Mouse (Mus musculus) stomach, postnatal 0 days (tissue): ENCODE data around the gene Eif2b4. TPM values are rescaled to one million over a fixed set of nuclear protein-coding genes. Genes with fewer than 3 reads are reported as not detected.
A peak's percentile ranks its signal among the peaks of the same experiment; 100 is the strongest.

Experiments
- ATAC-seq: fragments of 200-750 bp; cut with Nextera tagmentation; 2 replicates; pipeline ENCODE4 v1.8.0; 2017; ENCODE audit not compliant: low FRiP score, low TSS enrichment
- DNase-seq: peaks from one replicate; pipeline ENCODE4 v3.0.0-alpha.2; 2016; ENCODE audit warnings: low spot score
- H3K27ac ChIP-seq: fragments of 300-500 bp; sonication (generic); replicated peaks from 2 replicates; pipeline ENCODE4 v1.5.1; 2014; ENCODE audit warnings: mild to moderate bottlenecking, control low read depth
- H3K27me3 ChIP-seq: fragments of 300-500 bp; sonication (generic); 2 replicates; pipeline ENCODE4 v1.6.1; 2014; ENCODE audit warnings: low read length; ENCODE audit not compliant: control insufficient read depth, insufficient read depth
- H3K36me3 ChIP-seq: fragments of 300-500 bp; sonication (generic); 2 replicates; pipeline ENCODE4 v1.6.1; 2014; ENCODE audit warnings: low read length, mixed read lengths; ENCODE audit not compliant: control insufficient read depth, insufficient read depth
- H3K4me1 ChIP-seq: fragments of 300-500 bp; sonication (generic); replicated peaks from 2 replicates; pipeline ENCODE4 v1.6.1; 2014; ENCODE audit warnings: antibody characterized with exemption; ENCODE audit not compliant: control insufficient read depth, insufficient read depth
- H3K4me2 ChIP-seq: fragments of 300-500 bp; sonication (generic); replicated peaks from 2 replicates; pipeline ENCODE4 v1.6.1; 2014; ENCODE audit warnings: low read depth, mild to moderate bottlenecking, control low read depth, moderate library complexity
- H3K4me3 ChIP-seq: fragments of 300-500 bp; sonication (generic); 2 replicates; pipeline ENCODE4 v1.5.1; 2014; ENCODE audit warnings: low read depth, low read length, control low read depth
- H3K9ac ChIP-seq: fragments of 300-500 bp; sonication (generic); 2 replicates; pipeline ENCODE4 v1.6.1; 2014; ENCODE audit warnings: mild to moderate bottlenecking, low read length, control low read depth, mixed read lengths
- H3K9me3 ChIP-seq: fragments of 300-500 bp; sonication (generic); 2 replicates; pipeline ENCODE4 v1.6.1; 2016; ENCODE audit warnings: low read length; ENCODE audit not compliant: control insufficient read depth
- CTCF ChIP-seq: IDR thresholded peaks from 2 replicates; pipeline ENCODE4 v1.5.1; 2016; ENCODE audit warnings: antibody characterized with exemption, low read depth, mild to moderate bottlenecking, moderate library complexity
- EP300 ChIP-seq: optimal IDR thresholded peaks from 2 replicates; pipeline ENCODE3; 2016; ENCODE audit warnings: antibody characterized with exemption
- WGBS: fragments of 180-500 bp; shearing (Covaris S2); extraction: QIAGEN DNeasy Blood & Tissue Kit; methylation state at CpG from one replicate; pipeline ENCODE4 v1.1.7; 2014; 5-methylcytosine and 5-hydroxymethylcytosine counted together
- polyA plus RNA-seq: library from polyadenylated mRNA; unstranded; fragments of >200 nt; fragmentation: Nextera tagmentation; extraction: Ambion mirVana; gene quantifications from 2 replicates; pipeline ENCODE4 v1.2.1, GENCODE M21; 2015

Eif2b4 gene
- polyA plus RNA-seq, 1 experiment from 2014 or later, result 44.2 TPM

DNA sequence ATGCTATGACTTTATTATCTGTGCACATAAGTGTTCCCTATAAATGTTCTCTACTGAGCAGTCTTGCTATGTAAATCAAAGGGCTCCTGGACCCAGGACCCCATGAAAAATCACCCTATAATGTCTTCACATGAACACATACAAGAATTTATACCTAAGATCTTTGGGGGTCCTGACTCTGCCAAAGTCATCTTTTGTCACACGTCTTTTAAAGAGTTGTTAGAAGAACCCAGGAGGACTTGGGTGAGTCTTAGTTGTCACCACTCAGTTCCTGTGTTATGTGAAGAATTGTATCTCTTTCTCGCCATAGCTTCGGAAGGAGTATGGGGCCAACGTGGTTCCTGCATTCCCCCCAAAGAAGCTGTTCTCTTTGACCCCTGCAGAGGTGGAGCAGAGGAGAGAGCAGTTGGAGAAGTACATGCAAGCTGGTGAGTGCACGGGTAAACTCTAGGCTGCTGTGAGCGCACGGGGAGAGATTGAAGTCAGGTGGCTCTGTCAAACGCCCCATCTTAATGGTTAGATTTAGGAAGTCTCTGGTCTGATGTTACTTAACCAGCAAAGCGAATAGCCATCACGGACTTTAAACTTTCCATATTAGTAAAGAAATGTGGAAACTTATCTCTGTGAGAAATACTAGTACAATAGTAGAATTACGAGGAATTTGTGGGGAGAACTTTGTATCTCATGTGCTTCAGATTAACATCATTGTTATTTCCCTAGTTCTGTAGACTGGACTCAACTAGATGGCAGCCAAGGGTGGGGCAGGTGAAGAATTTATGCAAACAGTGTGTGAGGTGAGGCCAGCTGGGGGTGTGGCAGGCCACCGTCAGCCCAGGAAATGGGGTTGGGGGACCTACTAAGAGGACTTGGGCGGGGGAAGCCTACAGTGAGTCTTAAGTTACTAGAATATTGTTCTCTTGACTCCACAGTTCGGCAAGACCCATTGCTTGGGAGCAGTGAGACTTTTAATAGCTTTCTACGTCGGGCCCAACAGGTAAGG, 1.6 kb upstream of the Eif2b4 start:
- H3K9ac ChIP-seq, result no peak overlapping the region
- 82% methylated on average over 16 of the region's 16 CpGs for WGBS
- 0 out of 2 replicates have a peak, but pooled peaks cover 3% of the 10 kb centered on the region for H3K4me1 ChIP-seq
- H3K4me3 ChIP-seq, result no peak overlapping the region
- no peak overlapping the region; the same call in 1 of the 2 replicates for H3K27ac ChIP-seq
- ATAC-seq (no peak), DNase-seq (peak; percentile 60)
- no peak for TF ChIP-seq CTCF
- TF ChIP-seq EP300, result no peak
- H3K27me3 ChIP-seq, result no peaks in the 10 kb centered on the region
- peaks cover 44% of the 10 kb centered on the region for H3K36me3 ChIP-seq
- H3K4me2 ChIP-seq, result no peak overlapping the region
- H3K9me3 ChIP-seq, result no peaks in the 10 kb centered on the region

- ATAC-seq (no peak), DNase-seq (no peak)
- TF ChIP-seq EP300, result no peak
- TF ChIP-seq CTCF, result no peak
- no peaks in the 10 kb centered on the region for H3K27me3 ChIP-seq
- H3K9ac ChIP-seq, result peak overlapping the region; percentile 87
- no peaks in the 10 kb centered on the region for H3K9me3 ChIP-seq
- peak overlapping the region; percentile 76 for H3K4me2 ChIP-seq
- H3K36me3 ChIP-seq, result peaks cover 36% of the 10 kb centered on the region
- peak overlapping the region; percentile 87 for H3K4me3 ChIP-seq
- 0 out of 2 replicates have a peak, but pooled peaks cover 3% of the 10 kb centered on the region for H3K4me1 ChIP-seq
- WGBS, result 9% methylated on average over 25 of the region's 25 CpGs
- H3K27ac ChIP-seq, result peak overlapping the region; percentile 93
Observed at GRCm38 (mm10) chr5:31193631-31194281, 526 bp upstream of the Eif2b4 start.

DNA sequence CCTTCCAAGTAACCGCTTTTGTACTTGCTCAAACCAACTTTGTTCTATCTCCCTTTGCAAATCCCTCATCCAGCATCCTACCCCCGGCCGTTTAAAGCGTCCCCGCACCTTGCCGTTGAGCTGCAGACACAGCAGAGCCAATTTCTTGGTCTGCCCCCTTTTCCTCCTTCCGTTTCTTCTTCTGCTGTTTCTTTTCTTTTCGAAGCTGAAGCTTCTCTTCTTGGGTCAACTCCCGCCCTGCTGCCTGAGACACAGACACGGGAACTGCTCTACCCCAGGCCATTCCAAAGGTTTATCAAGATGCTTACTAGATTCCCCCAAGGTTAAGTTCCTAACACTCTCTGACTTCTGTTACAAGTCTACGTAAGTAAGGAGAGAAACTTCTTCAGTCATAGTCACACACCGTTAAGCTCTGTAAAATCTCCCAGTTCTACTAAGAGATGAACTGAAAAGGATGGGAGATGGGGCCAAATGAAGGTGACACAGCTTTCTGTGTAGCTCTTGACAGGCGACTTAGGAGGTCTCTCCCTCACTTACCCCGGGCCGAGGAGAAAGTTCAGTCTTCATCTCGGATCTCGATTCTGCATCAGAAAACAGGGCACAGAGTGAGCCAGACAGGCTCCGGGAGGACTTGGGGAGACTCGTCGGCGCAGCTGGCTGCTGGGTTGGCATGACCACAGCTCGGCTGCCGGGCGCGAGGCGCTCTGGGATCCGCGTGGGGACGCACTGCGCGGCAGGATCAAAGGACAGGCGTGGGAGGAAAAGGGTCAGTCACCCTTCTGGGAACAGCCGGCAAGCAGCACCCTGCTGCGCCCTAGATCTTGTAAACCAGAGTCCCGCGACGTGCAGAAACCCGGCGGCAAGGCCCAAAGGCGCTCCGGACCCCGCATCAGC, 938 bp downstream of the Eif2b4 start:
- peak overlapping the region; percentile 80 for H3K4me2 ChIP-seq
- peak overlapping the region; percentile 87 for H3K4me3 ChIP-seq
- peak overlapping the region; percentile 88 for H3K27ac ChIP-seq
- peaks cover 36% of the 10 kb centered on the region for H3K36me3 ChIP-seq
- DNase-seq (peak; percentile 93), ATAC-seq (peak; percentile 79)
- 10% methylated on average over 42 of the region's 42 CpGs for WGBS
- H3K9me3 ChIP-seq, result no peaks in the 10 kb centered on the region
- H3K27me3 ChIP-seq, result no peaks in the 10 kb centered on the region
- H3K4me1 ChIP-seq, result 0 out of 2 replicates have a peak, but pooled peaks cover 3% of the 10 kb centered on the region
- no peak for TF ChIP-seq EP300
- no peak for TF ChIP-seq CTCF
- H3K9ac ChIP-seq, result peak overlapping the region; percentile 82

DNA sequence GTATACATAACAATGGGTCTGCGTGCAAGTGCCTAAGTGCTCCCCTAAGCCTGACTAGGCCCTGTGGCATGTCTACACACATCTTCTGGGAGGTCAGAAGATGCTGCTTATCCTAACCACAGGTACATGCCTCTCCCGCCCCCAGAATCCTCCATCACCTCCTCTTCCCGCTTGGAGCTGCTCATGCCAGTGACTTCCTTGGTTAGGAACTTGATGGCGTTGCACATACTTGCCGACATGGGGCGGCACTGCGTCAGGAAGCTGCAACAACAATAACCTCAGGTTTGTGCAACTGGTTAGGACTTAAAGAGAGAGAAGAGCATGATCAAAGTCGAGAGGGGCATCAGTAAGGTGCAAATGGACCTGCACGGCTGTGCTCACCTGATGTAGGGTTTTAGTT, 3.0 kb downstream of the Eif2b4 start:
- WGBS, result 85% methylated on average over 9 of the region's 9 CpGs
- ATAC-seq, result no peak

GRCm38 (mm10) chr5:31188223-31188840, 4.9 kb downstream of the Eif2b4 start:
- Histone ChIP-seq H3K4me1 (no peaks in the 10 kb centered on the region), H3K27me3 (no peaks in the 10 kb centered on the region), H3K4me3 (no peak overlapping the region), H3K27ac (no peak overlapping the region), H3K36me3 (peaks cover 22% of the 10 kb centered on the region; the same call in 1 of the 2 replicates), H3K9me3 (no peaks in the 10 kb centered on the region), H3K4me2 (no peak overlapping the region), H3K9ac (no peak overlapping the region)
- ATAC-seq (no peak), DNase-seq (no peak)
- 64% methylated on average over 4 of the region's 4 CpGs for WGBS
- TF ChIP-seq CTCF (peak; percentile 66), EP300 (no peak)

More for the DNA sequence above, 3.0 kb downstream of the Eif2b4 start:
- Histone ChIP-seq H3K4me3 (no peak overlapping the region), H3K9ac (no peak overlapping the region), H3K4me1 (0 out of 2 replicates have a peak, but pooled peaks cover 3% of the 10 kb centered on the region), H3K27me3 (no peaks in the 10 kb centered on the region), H3K27ac (no peak overlapping the region), H3K36me3 (peaks cover 25% of the 10 kb centered on the region; the same call in 1 of the 2 replicates), H3K4me2 (no peak overlapping the region), H3K9me3 (no peaks in the 10 kb centered on the region)
- TF ChIP-seq CTCF (no peak), EP300 (no peak)
- no peak for DNase-seq
